8 mouse cellular contexts compared by ENCODE assay signal in genomic region chr9:32940111-32940813, GRCm38 (mm10).
DNase-seq lines count a peak whose midpoint lies in the region; ATAC-seq and TF ChIP-seq lines count a peak whose summit lies in the region.

No protein-coding gene starts in this region.

- no peak overlapping the region for H3K27ac ChIP-seq in bone marrow macrophage, adult 2 months (ENCODE audit: insufficient read depth, low read depth, low read length)
- H3K27ac ChIP-seq in embryonic fibroblast, embryonic 13.5 days (ENCODE audit: insufficient read depth, low read length), result no peak overlapping the region
- peak overlapping the region; percentile 22; the same call in 1 of the 2 replicates for H3K27ac ChIP-seq in heart, embryonic 12.5 days (ENCODE audit: poor library complexity, severe bottlenecking)
- peak overlapping the region; percentile 24 for H3K27ac ChIP-seq in kidney, embryonic 16.5 days (ENCODE audit: low read length)

- no peaks in the 10 kb centered on the region for H3K4me1 ChIP-seq in bone marrow macrophage, adult 2 months (ENCODE audit: control insufficient read depth, insufficient read depth, low read length)
- 0 out of 2 replicates have a peak, but pooled peaks cover 2% of the 10 kb centered on the region for H3K4me1 ChIP-seq in embryonic fibroblast, embryonic 13.5 days (ENCODE audit: control insufficient read depth, insufficient read depth, low read length)
- H3K4me1 ChIP-seq in heart, embryonic 12.5 days (replicated peaks), result peaks cover 16% of the 10 kb centered on the region
- peaks cover 12% of the 10 kb centered on the region for H3K4me1 ChIP-seq in kidney, embryonic 16.5 days (ENCODE audit: insufficient read depth, low read length)

- peak overlapping the region; percentile 67 for H3K9ac ChIP-seq in heart, embryonic 12.5 days
- H3K9ac ChIP-seq in kidney, embryonic 16.5 days (replicated peaks; ENCODE audit: low read length), result peak overlapping the region; percentile 42

- no peak for TF ChIP-seq POLR2A in bone marrow macrophage, adult 2 months (IDR thresholded peaks at IDR 0.05; ENCODE audit: borderline replicate concordance, low read depth, low read length)
- no peak for TF ChIP-seq POLR2A in embryonic fibroblast, embryonic 13.5 days (IDR thresholded peaks at IDR 0.05; ENCODE audit: low read depth, low read length)

- H3K4me2 ChIP-seq in heart, embryonic 12.5 days, result peak overlapping the region; percentile 70
- peak overlapping the region; percentile 51 for H3K4me2 ChIP-seq in kidney, embryonic 16.5 days (replicated peaks; ENCODE audit: low read depth, low read length)

- H3K36me3 ChIP-seq in heart, embryonic 12.5 days, result no peaks in the 10 kb centered on the region
- no peaks in the 10 kb centered on the region for H3K36me3 ChIP-seq in kidney, embryonic 16.5 days (ENCODE audit: insufficient read depth, low read length)

- WGBS in heart, embryonic 12.5 days, result 20% methylated on average over 19 of the region's 19 CpGs
- WGBS in kidney, embryonic 16.5 days, result 19% methylated on average over 19 of the region's 19 CpGs

- H3K4me3 ChIP-seq in bone marrow macrophage, adult 2 months (ENCODE audit: insufficient read depth, low read length), result peak overlapping the region; percentile 66
- peak overlapping the region; percentile 33 for H3K4me3 ChIP-seq in embryonic fibroblast, embryonic 13.5 days (ENCODE audit: insufficient read depth, low read length)
- H3K4me3 ChIP-seq in heart, embryonic 12.5 days, result peak overlapping the region; percentile 57
- peak overlapping the region; percentile 43 for H3K4me3 ChIP-seq in kidney, embryonic 16.5 days (ENCODE audit: low read length)

- no peaks in the 10 kb centered on the region for H3K9me3 ChIP-seq in heart, embryonic 12.5 days (replicated peaks)
- H3K9me3 ChIP-seq in kidney, embryonic 16.5 days (ENCODE audit: low read length), result no peaks in the 10 kb centered on the region

- TF ChIP-seq CTCF in bone marrow macrophage, adult 2 months (IDR thresholded peaks at IDR 0.05; ENCODE audit: low read depth, low read length), result peak; percentile 79
- peak; percentile 9; the same call in 1 of the 2 replicates for TF ChIP-seq CTCF in embryonic fibroblast, embryonic 13.5 days (IDR thresholded peaks at IDR 0.05; ENCODE audit: borderline replicate concordance, insufficient read depth, low read length)

- DNase-seq in B cell, adult 2 months, result peak; percentile 83 to 85
- DNase-seq in liver, result peak; percentile 65
- peak; percentile 66 to 77 for DNase-seq in spleen, postnatal 36 days (ENCODE audit: low spot score in 2 of 2)

- H3K27me3 ChIP-seq in heart, embryonic 12.5 days (replicated peaks), result no peaks in the 10 kb centered on the region; the same call in 1 of the 2 replicates
- H3K27me3 ChIP-seq in kidney, embryonic 16.5 days (ENCODE audit: insufficient read depth, low read length), result no peaks in the 10 kb centered on the region

- peak; percentile 76 for ATAC-seq in heart, embryonic 12.5 days (ENCODE audit: insufficient number of reproducible peaks, low FRiP score)
- peak; percentile 89 for ATAC-seq in kidney, embryonic 16.5 days (ENCODE audit: low FRiP score, low TSS enrichment)
- ATAC-seq in monocyte, adult 5-6 weeks (replicated peaks; ENCODE audit: insufficient number of reproducible peaks, low FRiP score, low TSS enrichment, poor library complexity, severe bottlenecking), result peak; percentile 65

Comparison
In these comparisons a context has a peak if more than half of its experiments do, and no peak if none do; other contexts are left out.
1. H3K27ac ChIP-seq: peak in heart, embryonic 12.5 days (single experiment) and kidney, embryonic 16.5 days (single experiment); none in bone marrow macrophage, adult 2 months (single experiment) and embryonic fibroblast, embryonic 13.5 days (single experiment).
2. Peak in every context shown above with its lines, with median percentiles within 50 percentile points of each other: DNase-seq, H3K4me3 ChIP-seq and ATAC-seq.